11 mouse cellular contexts compared by ENCODE assay signal in the genomic region with DNA sequence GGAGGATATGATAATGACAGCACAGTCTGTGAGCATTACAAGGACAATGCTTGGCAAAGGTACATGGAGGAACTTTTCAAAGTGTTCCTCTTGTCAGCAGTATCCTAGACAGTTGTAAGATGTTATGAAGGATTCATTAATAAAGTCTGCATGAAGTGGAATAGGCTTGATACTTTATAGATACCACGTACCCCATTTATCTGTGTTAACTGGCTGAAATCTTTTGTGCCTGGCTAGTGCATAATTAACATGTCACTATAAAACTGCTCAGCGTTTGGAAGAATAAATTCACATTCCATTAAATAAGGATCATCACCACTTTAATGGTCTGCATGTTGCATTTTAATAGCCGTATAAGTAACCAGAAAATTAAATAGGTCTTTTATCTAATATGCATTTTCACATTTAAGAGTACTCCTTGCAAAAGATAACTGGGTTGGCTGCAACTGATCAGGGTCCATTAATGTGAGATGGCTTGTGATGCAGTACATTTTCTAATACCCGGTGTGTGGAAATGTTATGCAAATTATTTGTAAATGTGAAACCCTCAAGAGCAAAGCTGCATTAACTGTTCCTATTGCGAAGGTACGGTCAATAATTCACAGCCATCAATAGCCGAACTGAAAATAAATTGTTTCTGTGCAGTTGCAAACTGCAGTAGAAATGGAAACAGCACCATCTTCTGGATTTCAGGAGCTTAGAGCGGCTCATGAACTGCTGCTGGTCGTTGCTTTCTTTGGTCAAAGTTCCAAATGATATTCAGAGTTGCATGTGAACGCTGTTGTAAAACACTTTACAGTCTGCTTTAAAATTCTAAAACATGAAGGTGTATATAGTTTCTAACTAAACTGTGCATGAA.
DNase-seq lines count a peak whose midpoint lies in the region; ATAC-seq and TF ChIP-seq lines count a peak whose summit lies in the region.
"Had no signal": no experiment of that assay in that cellular context is flagged by ENCODE, and none has a peak within 500 bp of the region (broad histone marks: within the 10 kb centered on the region; RNA-seq: fewer than 3 reads in every experiment).

No protein-coding gene starts in this region.

- peak; percentile 71 for ATAC-seq in forebrain, embryonic 16.5 days

- H3K27ac ChIP-seq in gastrocnemius, adult 2 months = no peak overlapping the region
- no peak overlapping the region for H3K27ac ChIP-seq in forebrain, embryonic 16.5 days (ENCODE audit: low read length)
- H3K27ac ChIP-seq: embryonic facial prominence, embryonic 12.5 days; liver, embryonic 13.5 days; stomach, embryonic 15.5 days had no signal

- H3K4me2 ChIP-seq in forebrain, embryonic 16.5 days (ENCODE audit: low read length) = peak overlapping the region; percentile 33
- H3K4me2 ChIP-seq: embryonic facial prominence, embryonic 12.5 days; liver, embryonic 13.5 days; stomach, embryonic 15.5 days had no signal

- intact Hi-C loops in gastrocnemius, adult 2 months (cut with DNase I) = loop anchor here (1.0 kb wide), 1 partner anchor 455 kb away; no protein-coding TSS in a partner anchor

- H3K9me3 ChIP-seq in forebrain, embryonic 16.5 days (ENCODE audit: control insufficient read depth, low read length) = no peaks in the 10 kb centered on the region
- H3K9me3 ChIP-seq: embryonic facial prominence, embryonic 12.5 days; liver, embryonic 13.5 days; stomach, embryonic 15.5 days had no signal

- peak; percentile 74 for TF ChIP-seq CTCF in gastrocnemius, adult 2 months (IDR thresholded peaks at IDR 0.05)

- no peaks in the 10 kb centered on the region for H3K36me3 ChIP-seq in forebrain, embryonic 16.5 days (ENCODE audit: control insufficient read depth, insufficient read depth)
- H3K36me3 ChIP-seq: embryonic facial prominence, embryonic 12.5 days; liver, embryonic 13.5 days; stomach, embryonic 15.5 days had no signal

- H3K9ac ChIP-seq in forebrain, embryonic 16.5 days (replicated peaks; ENCODE audit: low read depth, low read length) = no peak overlapping the region
- H3K9ac ChIP-seq: embryonic facial prominence, embryonic 12.5 days; liver, embryonic 13.5 days; stomach, embryonic 15.5 days had no signal

- H3K27me3 ChIP-seq in forebrain, embryonic 16.5 days (replicated peaks; ENCODE audit: control insufficient read depth, insufficient read depth, low read length) = no peaks in the 10 kb centered on the region
- H3K27me3 ChIP-seq: embryonic facial prominence, embryonic 12.5 days; liver, embryonic 13.5 days; stomach, embryonic 15.5 days had no signal

- DNase-seq in gastrocnemius, adult 2 months = no peak
- DNase-seq in gastrocnemius, postnatal 4 days (ENCODE audit: low spot score in 2 of 2) = no peak
- DNase-seq in ES-CJ7 (ENCODE audit: low read depth, low spot score) = peak; percentile 19
- DNase-seq in mesoderm, embryonic 11.5 days (ENCODE audit: low read depth, low spot score) = peak; percentile 21
- no peak for DNase-seq in kidney, postnatal 4 days
- no peak for DNase-seq in thymus, postnatal 25 days
- no peak for DNase-seq in c-Kit-positive CD71-positive TER-119-positive erythroid progenitor cells, embryonic 14.5 days (ENCODE audit: low spot score)
- DNase-seq: liver, embryonic 13.5 days had no signal

- no peaks in the 10 kb centered on the region for H3K4me1 ChIP-seq in forebrain, embryonic 16.5 days (replicated peaks; ENCODE audit: control insufficient read depth, insufficient read depth, low read length)
- H3K4me1 ChIP-seq: embryonic facial prominence, embryonic 12.5 days; liver, embryonic 13.5 days; stomach, embryonic 15.5 days had no signal

- WGBS in forebrain, embryonic 16.5 days = 36% methylated on average over 10 of the region's 10 CpGs

- peak overlapping the region; percentile 35 for H3K4me3 ChIP-seq in gastrocnemius, adult 2 months
- 0 out of 2 replicates have a peak overlapping the region, but pooled peaks have one; percentile 1 for H3K4me3 ChIP-seq in forebrain, embryonic 16.5 days (replicated peaks; ENCODE audit: low read length)
- H3K4me3 ChIP-seq: embryonic facial prominence, embryonic 12.5 days; liver, embryonic 13.5 days; stomach, embryonic 15.5 days had no signal

Comparison
In these comparisons a context has a peak if more than half of its experiments do, and no peak if none do; other contexts are left out.
1. DNase-seq: peak in ES-CJ7 (single experiment) and mesoderm, embryonic 11.5 days (single experiment); none in gastrocnemius, adult 2 months (single experiment), gastrocnemius, postnatal 4 days (0 of 2), kidney, postnatal 4 days (0 of 2), thymus, postnatal 25 days (single experiment) and c-Kit-positive CD71-positive TER-119-positive erythroid progenitor cells, embryonic 14.5 days (single experiment).